Mouse (Mus musculus) embryonic facial prominence, embryonic 11.5 days (tissue): ENCODE data around the gene Slc9a5. TPM values are rescaled to one million over a fixed set of nuclear protein-coding genes. Genes with fewer than 3 reads are reported as not detected.

Experiments used
- ATAC-seq: fragments of 200-750 bp; cut with Nextera tagmentation; replicated peaks from 2 replicates; pipeline ENCODE4 v1.8.0; 2017; ENCODE audit warnings: low read depth; ENCODE audit not compliant: insufficient number of reproducible peaks, low FRiP score, low TSS enrichment
- DNase-seq: peaks from one replicate; pipeline ENCODE4 v3.0.0-alpha.2; 2015; ENCODE audit warnings: low spot score
- H3K27ac ChIP-seq: fragments of 300-500 bp; sonication (generic); replicated peaks from 2 replicates; pipeline ENCODE4 v1.5.1; 2014; ENCODE audit warnings: mild to moderate bottlenecking, low read depth, low read length, control low read depth
- H3K27me3 ChIP-seq: fragments of 300-500 bp; sonication (generic); 2 replicates; pipeline ENCODE4 v1.6.1; 2014; ENCODE audit warnings: mild to moderate bottlenecking, low read length, moderate library complexity, mixed read lengths; ENCODE audit not compliant: control insufficient read depth, insufficient read depth
- H3K36me3 ChIP-seq: fragments of 300-500 bp; sonication (generic); replicated peaks from 2 replicates; pipeline ENCODE4 v1.6.1; 2014; ENCODE audit warnings: low read depth, mild to moderate bottlenecking, low read length, moderate library complexity, mixed read lengths; ENCODE audit not compliant: control insufficient read depth, insufficient read depth
- H3K4me1 ChIP-seq: fragments of 300-500 bp; sonication (generic); 2 replicates; pipeline ENCODE4 v1.6.1; 2014; ENCODE audit warnings: low read length, mixed read lengths; ENCODE audit not compliant: control insufficient read depth, insufficient read depth
- H3K4me2 ChIP-seq: fragments of 300-500 bp; sonication (generic); 2 replicates; pipeline ENCODE4 v1.6.1; 2014; ENCODE audit warnings: low read depth, mild to moderate bottlenecking, control low read depth, low read length, moderate library complexity
- H3K4me3 ChIP-seq: fragments of 300-500 bp; sonication (generic); 2 replicates; pipeline ENCODE4 v1.5.1; 2014; ENCODE audit warnings: low read depth, low read length, control low read depth
- H3K9ac ChIP-seq: fragments of 300-500 bp; sonication (generic); replicated peaks from 2 replicates; pipeline ENCODE4 v1.6.1; 2014; ENCODE audit warnings: mild to moderate bottlenecking, control low read depth, low read length
- H3K9me3 ChIP-seq: fragments of 300-500 bp; sonication (generic); replicated peaks from 2 replicates; pipeline ENCODE4 v1.6.1; 2016; ENCODE audit warnings: mild to moderate bottlenecking, low read length, inconsistent platforms, mixed read lengths; ENCODE audit not compliant: control insufficient read depth
- WGBS: fragments of 180-500 bp; shearing (Covaris S2); extraction: QIAGEN DNeasy Blood & Tissue Kit; methylation state at CpG from one replicate; pipeline ENCODE4 v1.1.7; 2014; 5-methylcytosine and 5-hydroxymethylcytosine counted together
- polyA plus RNA-seq: library from polyadenylated mRNA; unstranded; fragments of >200 nt; fragmentation: Nextera tagmentation; extraction: Ambion mirVana; gene quantifications from 2 replicates; pipeline ENCODE4 v1.2.1, GENCODE M21; 2014

Gene Slc9a5
- 3.8 and 4.0 TPM in 2 replicates for polyA plus RNA-seq

- H3K4me3 ChIP-seq = peak within 1 kb of the TSS; percentile 70
- H3K27me3 ChIP-seq = no peaks in the 10 kb centered on the region
- peak within 1 kb of the TSS; percentile 98 for H3K4me2 ChIP-seq
- WGBS = under 1% methylated on average over 34 of the region's 34 CpGs
- peak within 1 kb of the TSS; percentile 77 for H3K9ac ChIP-seq
- ATAC-seq (peak; percentile 9; the same call in 1 of the 2 replicates), DNase-seq (peak; percentile 90)
- H3K9me3 ChIP-seq = no peaks in the 10 kb centered on the region
- no peaks in the 10 kb centered on the region for H3K36me3 ChIP-seq
- H3K27ac ChIP-seq = peak within 1 kb of the TSS; percentile 56
- peaks cover 9% of the 10 kb centered on the region for H3K4me1 ChIP-seq
Observed at GRCm38 (mm10) chr8:105348450-105349095, at the start of gene Slc9a5. Slc9a5 (plus strand) TSS chr8:105348843.

- H3K36me3 ChIP-seq = peaks cover 7% of the 10 kb centered on the region; the same call in 1 of the 2 replicates
- peaks cover 5% of the 10 kb centered on the region for H3K4me1 ChIP-seq
- DNase-seq (no peak), ATAC-seq (no peak)
- no peaks in the 10 kb centered on the region for H3K27me3 ChIP-seq
- no peak overlapping the region for H3K27ac ChIP-seq
- H3K9ac ChIP-seq = no peak overlapping the region
- H3K4me2 ChIP-seq = no peak overlapping the region
- no peak overlapping the region for H3K4me3 ChIP-seq
- WGBS = 95% methylated on average over 8 of the region's 8 CpGs
- H3K9me3 ChIP-seq = no peaks in the 10 kb centered on the region
Observed at GRCm38 (mm10) chr8:105299962-105300361, 48.7 kb upstream of the Slc9a5 start.

GRCm38 (mm10) chr8:105303396-105303795, 45.2 kb upstream of the Slc9a5 start:
- DNase-seq (no peak), ATAC-seq (no peak)
- Histone ChIP-seq H3K4me2 (no peak overlapping the region), H3K9me3 (no peaks in the 10 kb centered on the region), H3K9ac (no peak overlapping the region), H3K36me3 (peaks cover 7% of the 10 kb centered on the region; the same call in 1 of the 2 replicates), H3K4me3 (no peak overlapping the region), H3K27me3 (no peaks in the 10 kb centered on the region), H3K27ac (no peak overlapping the region), H3K4me1 (peaks cover 10% of the 10 kb centered on the region)
- WGBS = 91% methylated on average over 8 of the region's 8 CpGs

GRCm38 (mm10) chr8:105303874-105304273, 44.8 kb upstream of the Slc9a5 start:
- Histone ChIP-seq H3K36me3 (peaks cover 7% of the 10 kb centered on the region; the same call in 1 of the 2 replicates), H3K27ac (no peak overlapping the region), H3K4me3 (no peak overlapping the region), H3K9ac (no peak overlapping the region), H3K27me3 (no peaks in the 10 kb centered on the region), H3K4me1 (peaks cover 6% of the 10 kb centered on the region), H3K4me2 (no peak overlapping the region), H3K9me3 (no peaks in the 10 kb centered on the region)
- WGBS = 88% methylated on average over 9 of the region's 9 CpGs
- ATAC-seq (no peak), DNase-seq (no peak)

GRCm38 (mm10) chr8:105304325-105305210, 44.1 kb upstream of the Slc9a5 start:
- Histone ChIP-seq H3K4me1 (peaks cover 5% of the 10 kb centered on the region; the same call in 1 of the 2 replicates), H3K9me3 (no peaks in the 10 kb centered on the region), H3K9ac (no peak overlapping the region), H3K27ac (no peak overlapping the region), H3K4me3 (no peak overlapping the region), H3K36me3 (peaks cover 7% of the 10 kb centered on the region; the same call in 1 of the 2 replicates), H3K27me3 (no peaks in the 10 kb centered on the region), H3K4me2 (no peak overlapping the region)
- DNase-seq (no peak), ATAC-seq (no peak)
- WGBS = 75% methylated on average over 9 of the region's 9 CpGs

- Histone ChIP-seq H3K27me3 (no peaks in the 10 kb centered on the region), H3K4me1 (peaks cover 5% of the 10 kb centered on the region; the same call in 1 of the 2 replicates), H3K4me3 (peak within 1 kb of the TSS; percentile 25), H3K4me2 (peak within 1 kb of the TSS; percentile 57), H3K36me3 (peaks cover 7% of the 10 kb centered on the region; the same call in 1 of the 2 replicates), H3K9ac (peak within 1 kb of the TSS; percentile 53), H3K9me3 (no peaks in the 10 kb centered on the region), H3K27ac (peak within 1 kb of the TSS; percentile 56; the same call in 1 of the 2 replicates)
- DNase-seq (peak; percentile 67), ATAC-seq (peak; percentile 66)
- WGBS = 6% methylated on average over 26 of the region's 30 CpGs
Observed at GRCm38 (mm10) chr8:105305211-105306145, 43.2 kb upstream of the Slc9a5 start, which contains the start of gene Elmo3. Elmo3 (plus strand) TSS chr8:105305601.

- ATAC-seq (peak; percentile 19), DNase-seq (peak; percentile 60)
- no peaks in the 10 kb centered on the region for H3K9me3 ChIP-seq
- peaks cover 5% of the 10 kb centered on the region; the same call in 1 of the 2 replicates for H3K4me1 ChIP-seq
- WGBS = 52% methylated on average over 5 of the region's 5 CpGs
- no peaks in the 10 kb centered on the region for H3K27me3 ChIP-seq
- H3K9ac ChIP-seq = peak overlapping the region; percentile 53
- peak overlapping the region; percentile 57 for H3K4me2 ChIP-seq
- 0 out of 2 replicates have a peak, but pooled peaks cover 6% of the 10 kb centered on the region for H3K36me3 ChIP-seq
- peak overlapping the region; percentile 25 for H3K4me3 ChIP-seq
- H3K27ac ChIP-seq = 0 out of 2 replicates have a peak overlapping the region, but pooled peaks have one; percentile 38
Observed at GRCm38 (mm10) chr8:105306146-105306691, 42.4 kb upstream of the Slc9a5 start.
